Mouse (Mus musculus) myocyte (in vitro differentiated cells): ENCODE data around the gene Ssbp3. TPM values are rescaled to one million over a fixed set of nuclear protein-coding genes. Genes with fewer than 3 reads are reported as not detected.

ENCODE experiments used
- H3K27me3 ChIP-seq: one replicate; pipeline ENCODE4 v1.6.1; 2011; ENCODE audit not compliant: control insufficient read depth, insufficient read depth, insufficient read length
- H3K36me3 ChIP-seq: one replicate; pipeline ENCODE4 v1.6.1; 2011; ENCODE audit not compliant: control insufficient read depth, insufficient read depth
- H3K4me2 ChIP-seq: one replicate; pipeline ENCODE4 v1.6.1; 2011; ENCODE audit warnings: low read depth, control low read depth
- H3K4me3 ChIP-seq: one replicate; pipeline ENCODE4 v1.5.1; 2011; ENCODE audit warnings: mild to moderate bottlenecking, control low read depth, moderate library complexity
- H3K79me2 ChIP-seq: one replicate; pipeline ENCODE4 v1.6.1; 2011; ENCODE audit not compliant: control insufficient read depth, insufficient read depth
- H3ac ChIP-seq: one replicate; pipeline ENCODE4 v1.6.1; 2011; ENCODE audit not compliant: control insufficient read depth, insufficient read length
- CEBPB ChIP-seq: IDR thresholded peaks from 2 replicates; pipeline ENCODE4 v1.6.1; 2011; ENCODE audit warnings: mild to moderate bottlenecking, moderate library complexity; ENCODE audit not compliant: poor library complexity, insufficient read depth, severe bottlenecking
- E2F4 ChIP-seq: IDR thresholded peaks from one replicate; pipeline ENCODE4 v1.6.1; 2011; ENCODE audit warnings: mild to moderate bottlenecking, control low read depth, moderate library complexity; ENCODE audit not compliant: insufficient read depth
- MAX ChIP-seq: IDR thresholded peaks from one replicate; pipeline ENCODE4 v1.6.1; 2011; ENCODE audit warnings: low read depth, mild to moderate bottlenecking, control low read depth
- MYOD1 ChIP-seq, 3 experiments: IDR thresholded peaks; one replicate each; pipeline ENCODE4 v1.6.1; 2011; ENCODE audit warnings: control low read depth in 2 of 3, low read depth in 2 of 3, mild to moderate bottlenecking in 2 of 3, moderate library complexity in 1 of 3; ENCODE audit not compliant: insufficient read length in 2 of 3, control insufficient read depth in 1 of 3
- MYOG ChIP-seq, 3 experiments: IDR thresholded peaks; one replicate each; pipeline ENCODE4 v1.6.1; 2011; ENCODE audit warnings: control low read depth in 2 of 3, low read depth in 2 of 3, mild to moderate bottlenecking in 2 of 3; ENCODE audit not compliant: insufficient read length in 2 of 3, control insufficient read depth in 1 of 3, insufficient read depth in 1 of 3
- POLR2A ChIP-seq: IDR thresholded peaks from one replicate; pipeline ENCODE4 v1.6.1; 2011; ENCODE audit warnings: low read depth, mild to moderate bottlenecking, control low read depth, moderate library complexity; ENCODE audit not compliant: insufficient read length
- POLR2AphosphoS2 ChIP-seq: IDR thresholded peaks from one replicate; pipeline ENCODE4 v1.6.1; 2011; ENCODE audit warnings: low read depth, control low read depth; ENCODE audit not compliant: insufficient read length
- REST ChIP-seq: IDR thresholded peaks from one replicate; pipeline ENCODE4 v1.6.1; 2011; ENCODE audit warnings: mild to moderate bottlenecking, control low read depth, moderate library complexity; ENCODE audit not compliant: insufficient read depth, insufficient read length
- SRF ChIP-seq: IDR thresholded peaks from one replicate; pipeline ENCODE4 v1.6.1; 2011; ENCODE audit warnings: low read depth; ENCODE audit not compliant: control insufficient read depth, insufficient read length
- TCF12 ChIP-seq: IDR thresholded peaks from one replicate; pipeline ENCODE4 v1.6.1; 2011; ENCODE audit warnings: mild to moderate bottlenecking, control low read depth; ENCODE audit not compliant: poor library complexity, insufficient read depth, severe bottlenecking
- TCF3 ChIP-seq: IDR thresholded peaks from one replicate; pipeline ENCODE4 v1.6.1; 2011; ENCODE audit warnings: low read depth, control low read depth; ENCODE audit not compliant: insufficient read length
- USF1 ChIP-seq: IDR thresholded peaks from one replicate; pipeline ENCODE4 v1.6.1; 2011; ENCODE audit warnings: low read depth, mild to moderate bottlenecking, control low read depth, moderate library complexity
- polyA plus RNA-seq: library from polyadenylated mRNA; unstranded; fragments of >200 nt; fragmentation: generic; extraction: Trizol; gene quantifications from one replicate; pipeline ENCODE4 v1.2.1, GENCODE M21; 2012; ENCODE audit warnings: missing spikeins

Gene Ssbp3
- polyA plus RNA-seq, 1 experiment = 59.4 TPM

- Histone ChIP-seq H3K4me3 (no peak overlapping the region), H3K4me2 (no peak overlapping the region), H3K79me2 (peaks cover 36% of the 10 kb centered on the region), H3K27me3 (no peaks in the 10 kb centered on the region), H3ac (no peak overlapping the region), H3K36me3 (no peaks in the 10 kb centered on the region)
- TF ChIP-seq TCF3 (no peak), POLR2AphosphoS2 (no peak), POLR2A (no peak), E2F4 (no peak), MYOG (IDR thresholded peaks at IDR 0.05; ENCODE audit: control insufficient read depth in 1 of 3, insufficient read depth in 1 of 3, insufficient read length in 2 of 3, low read depth in 2 of 3) (no peak), CEBPB (no peak), MAX (no peak), TCF12 (no peak), USF1 (no peak), SRF (no peak), REST (no peak), MYOD1 (IDR thresholded peaks at IDR 0.05; ENCODE audit: control insufficient read depth in 1 of 3, insufficient read length in 2 of 3, low read depth in 2 of 3) (no peak)
Measured at GRCm38 (mm10) chr4:106985899-106986832, 75.7 kb downstream of the Ssbp3 start.

GRCm38 (mm10) chr4:106987725-106988364 lies 77.3 kb downstream of the Ssbp3 start:
- Histone ChIP-seq H3K79me2 (peaks cover 43% of the 10 kb centered on the region), H3K36me3 (no peaks in the 10 kb centered on the region), H3K4me3 (no peak overlapping the region), H3K27me3 (no peaks in the 10 kb centered on the region), H3K4me2 (peak overlapping the region; percentile 63), H3ac (no peak overlapping the region)
- TF ChIP-seq POLR2AphosphoS2 = no peak
- no peak for TF ChIP-seq REST
- TF ChIP-seq MYOG (IDR thresholded peaks at IDR 0.05; ENCODE audit: control insufficient read depth in 1 of 3, insufficient read depth in 1 of 3, insufficient read length in 2 of 3, low read depth in 2 of 3) = no peak
- no peak for TF ChIP-seq POLR2A
- no peak for TF ChIP-seq TCF12
- no peak for TF ChIP-seq MYOD1 (IDR thresholded peaks at IDR 0.05; ENCODE audit: control insufficient read depth in 1 of 3, insufficient read length in 2 of 3, low read depth in 2 of 3)
- TF ChIP-seq SRF = no peak
- no peak for TF ChIP-seq E2F4
- no peak for TF ChIP-seq USF1
- TF ChIP-seq MAX = no peak
- no peak for TF ChIP-seq CEBPB
- no peak for TF ChIP-seq TCF3

GRCm38 (mm10) chr4:106988886-106989225 lies 78.4 kb downstream of the Ssbp3 start:
- Histone ChIP-seq H3K4me2 (no peak overlapping the region), H3ac (no peak overlapping the region), H3K79me2 (peaks cover 49% of the 10 kb centered on the region), H3K4me3 (no peak overlapping the region), H3K27me3 (no peaks in the 10 kb centered on the region), H3K36me3 (no peaks in the 10 kb centered on the region)
- TF ChIP-seq MYOG (IDR thresholded peaks at IDR 0.05; ENCODE audit: control insufficient read depth in 1 of 3, insufficient read depth in 1 of 3, insufficient read length in 2 of 3, low read depth in 2 of 3) = peak in 2 of 3 experiments; percentile 15 to 72
- TF ChIP-seq SRF = no peak
- peak in 1 of 3 experiments; percentile 52 for TF ChIP-seq MYOD1 (IDR thresholded peaks at IDR 0.05; ENCODE audit: control insufficient read depth in 1 of 3, insufficient read length in 2 of 3, low read depth in 2 of 3)

GRCm38 (mm10) chr4:106989226-106989983 lies 78.9 kb downstream of the Ssbp3 start:
- Histone ChIP-seq H3K79me2 (peaks cover 50% of the 10 kb centered on the region), H3K4me2 (no peak overlapping the region)
- TF ChIP-seq E2F4 = no peak
- no peak for TF ChIP-seq TCF3

GRCm38 (mm10) chr4:106993053-106993452 lies 82.6 kb downstream of the Ssbp3 start:
- H3K4me2 ChIP-seq = no peak overlapping the region
- H3K79me2 ChIP-seq = peaks cover 80% of the 10 kb centered on the region
- H3ac ChIP-seq = no peak overlapping the region
- TF ChIP-seq USF1 = no peak
- TF ChIP-seq POLR2A = no peak
- no peak for TF ChIP-seq POLR2AphosphoS2
- TF ChIP-seq MYOG (IDR thresholded peaks at IDR 0.05; ENCODE audit: control insufficient read depth in 1 of 3, insufficient read depth in 1 of 3, insufficient read length in 2 of 3, low read depth in 2 of 3) = no peak
- no peak for TF ChIP-seq MYOD1 (IDR thresholded peaks at IDR 0.05; ENCODE audit: control insufficient read depth in 1 of 3, insufficient read length in 2 of 3, low read depth in 2 of 3)
- TF ChIP-seq CEBPB = no peak
- no peak for TF ChIP-seq MAX
- no peak for TF ChIP-seq TCF12
- TF ChIP-seq REST = no peak
- TF ChIP-seq E2F4 = no peak
- TF ChIP-seq TCF3 = no peak
- no peak for TF ChIP-seq SRF
- no peak overlapping the region for H3K4me3 ChIP-seq
- no peaks in the 10 kb centered on the region for H3K27me3 ChIP-seq
- H3K36me3 ChIP-seq = no peaks in the 10 kb centered on the region

More at GRCm38 (mm10) chr4:106989226-106989983, 78.9 kb downstream of the Ssbp3 start:
- Histone ChIP-seq H3K27me3 (no peaks in the 10 kb centered on the region), H3K4me3 (no peak overlapping the region), H3K36me3 (no peaks in the 10 kb centered on the region), H3ac (no peak overlapping the region)
